Mouse (Mus musculus) embryo, embryonic 9.5 days (tissue): ENCODE results near the gene Arhgef12.
A peak's percentile ranks its signal among the peaks of the same experiment; 100 is the strongest.
"Not testable (repeated sequence)": the region's sequence is repeated elsewhere in the genome, so short reads cannot be mapped to it uniquely, and the experiment has no call there.

Source experiments
- DNase-seq: peaks from one replicate; pipeline ENCODE4 v3.0.0-alpha.2; 2017; ENCODE audit errors: extremely low spot score

Arhgef12 gene

GRCm38 (mm10) chr9:43000595-43001250 is 106.3 kb downstream of the Arhgef12 start:
- no peak for DNase-seq

GRCm38 (mm10) chr9:43000070-43000469 is 107.0 kb downstream of the Arhgef12 start:
- peak; percentile 44 for DNase-seq

DNA sequence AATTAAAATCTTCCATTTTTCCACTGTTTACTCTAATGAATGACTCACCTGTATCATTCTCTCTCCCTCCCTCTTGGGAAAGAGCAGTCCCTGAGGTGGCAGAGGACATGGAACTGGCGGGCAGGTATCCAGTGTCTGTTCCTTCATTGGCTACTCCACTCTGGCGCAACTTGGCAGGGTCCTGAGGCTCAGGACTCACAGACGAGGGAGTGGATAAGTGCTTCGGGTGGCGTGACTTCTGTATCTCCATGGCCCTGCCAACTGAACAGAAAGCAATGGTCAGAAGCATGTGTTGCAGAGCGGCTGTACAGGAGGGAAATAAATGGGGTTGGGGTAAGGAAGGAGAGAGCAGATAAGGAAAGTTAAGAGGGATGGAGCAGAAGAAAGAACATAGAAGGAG is 109.5 kb downstream of the Arhgef12 start:
- DNase-seq = no peak

DNA sequence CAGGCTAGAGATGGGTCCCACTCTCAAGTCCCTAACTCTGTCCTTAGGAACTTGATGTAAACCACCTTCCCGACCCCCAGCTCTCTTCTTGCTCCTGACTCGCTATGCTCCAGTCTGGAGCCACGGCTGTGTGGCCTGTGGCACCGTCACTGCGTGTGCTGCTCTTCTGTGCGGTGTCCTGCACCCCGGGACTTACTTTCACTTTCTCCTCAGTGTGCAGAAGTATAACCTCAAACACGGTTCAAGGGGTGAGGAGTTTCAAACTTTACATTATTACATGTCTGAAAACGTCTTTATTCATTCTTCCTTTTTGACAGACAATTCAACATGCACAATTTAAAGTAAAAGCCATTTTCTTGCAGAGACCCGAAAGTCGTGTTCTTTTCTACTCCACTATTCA is 111.7 kb downstream of the Arhgef12 start:
- no peak for DNase-seq

- DNase-seq = no peak
Measured at GRCm38 (mm10) chr9:42994708-42995107, 112.3 kb downstream of the Arhgef12 start.

- DNase-seq = no peak
Measured at GRCm38 (mm10) chr9:42993659-42994058, 113.4 kb downstream of the Arhgef12 start.

DNA sequence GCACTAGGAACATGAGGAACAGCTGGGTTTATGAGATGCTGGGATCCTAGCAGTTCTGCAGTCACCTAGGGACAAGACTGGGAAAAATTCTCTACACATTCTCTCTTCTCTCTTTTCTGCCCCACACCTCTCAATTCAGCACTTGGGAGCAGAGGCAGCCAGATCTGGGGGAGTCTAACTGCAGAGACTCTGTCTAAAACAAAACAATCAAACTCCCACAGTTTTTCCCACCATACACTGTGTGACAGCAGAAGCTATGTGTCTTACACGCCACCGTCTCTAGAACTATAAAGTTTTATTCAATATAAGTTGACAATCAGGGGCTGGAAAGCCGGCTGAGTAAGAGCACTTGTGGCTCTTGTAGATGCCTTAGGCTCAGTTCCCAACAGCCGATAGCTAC is 119.1 kb downstream of the Arhgef12 start:
- no peak for DNase-seq

DNA sequence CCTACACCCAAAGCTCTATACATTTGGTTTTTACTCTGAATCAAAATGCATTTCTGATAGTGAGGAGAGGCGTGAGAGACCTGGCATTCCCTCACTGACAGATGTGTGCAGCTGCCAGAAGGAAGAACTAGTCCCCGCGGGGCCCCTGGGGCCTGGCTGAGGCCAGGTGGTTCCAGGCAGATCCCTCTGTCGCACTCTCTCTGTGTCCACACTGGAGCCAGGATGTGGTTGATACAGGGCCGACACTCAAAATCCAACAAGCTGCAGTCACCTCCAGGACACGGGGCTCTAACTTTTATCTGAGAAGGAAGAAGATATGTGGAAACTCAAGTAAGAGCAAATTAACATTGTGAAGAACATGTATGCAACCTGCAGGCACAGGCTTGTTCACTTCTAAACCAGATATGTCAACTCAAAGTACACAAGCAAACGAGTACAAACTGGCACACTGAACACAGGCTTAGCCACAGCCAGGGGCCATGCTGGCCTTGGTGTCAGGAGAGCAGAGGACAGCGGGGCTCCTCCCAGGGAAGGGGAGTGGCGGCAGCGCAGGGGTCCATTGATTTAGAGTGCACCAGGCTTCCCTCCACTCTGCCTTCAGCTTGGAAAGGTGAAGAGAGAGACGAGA is 138.0 kb downstream of the Arhgef12 start:
- DNase-seq = no peak

GRCm38 (mm10) chr9:42967731-42968130 is 139.3 kb downstream of the Arhgef12 start:
- DNase-seq = no peak

DNA sequence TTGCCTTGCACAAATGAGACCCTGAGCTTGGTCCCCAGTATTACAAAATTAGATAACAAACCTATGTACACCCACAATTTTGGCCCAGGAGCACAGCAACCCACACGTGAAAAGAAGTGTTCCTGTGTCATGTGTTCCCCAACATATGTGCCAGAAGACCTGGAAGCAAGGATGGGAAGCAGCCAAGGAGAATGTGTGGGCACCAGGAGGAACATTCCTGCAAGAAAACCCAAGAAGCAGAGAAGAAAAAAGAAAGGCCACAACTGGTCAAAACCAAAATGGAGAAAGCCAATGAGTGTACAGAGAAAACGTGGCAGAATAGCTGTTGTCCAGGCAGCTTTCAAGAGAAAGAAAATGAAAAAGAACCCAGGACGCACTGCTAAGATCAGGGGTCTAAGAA is 142.2 kb downstream of the Arhgef12 start:
- not testable (repeated sequence) for DNase-seq

DNA sequence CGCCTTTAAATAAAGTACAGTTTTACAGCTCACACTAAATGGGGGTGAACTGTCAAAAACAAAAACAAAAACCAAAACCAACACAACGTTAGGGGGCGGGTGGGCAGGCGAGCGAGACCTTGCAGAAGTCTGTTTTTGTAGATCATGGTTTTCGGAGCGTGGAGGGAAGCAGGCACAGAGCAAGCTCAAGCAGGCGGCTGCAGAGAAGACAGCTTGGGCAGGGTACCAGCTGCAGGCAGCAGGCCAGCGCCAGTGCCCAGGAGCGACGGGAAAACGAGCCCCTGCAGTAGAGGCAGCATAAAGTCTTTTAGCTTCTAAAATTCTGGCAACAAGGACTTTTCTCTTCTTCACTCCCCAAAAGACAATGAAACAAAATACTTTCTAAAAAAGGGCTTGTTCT is 142.7 kb downstream of the Arhgef12 start:
- no peak for DNase-seq

DNA sequence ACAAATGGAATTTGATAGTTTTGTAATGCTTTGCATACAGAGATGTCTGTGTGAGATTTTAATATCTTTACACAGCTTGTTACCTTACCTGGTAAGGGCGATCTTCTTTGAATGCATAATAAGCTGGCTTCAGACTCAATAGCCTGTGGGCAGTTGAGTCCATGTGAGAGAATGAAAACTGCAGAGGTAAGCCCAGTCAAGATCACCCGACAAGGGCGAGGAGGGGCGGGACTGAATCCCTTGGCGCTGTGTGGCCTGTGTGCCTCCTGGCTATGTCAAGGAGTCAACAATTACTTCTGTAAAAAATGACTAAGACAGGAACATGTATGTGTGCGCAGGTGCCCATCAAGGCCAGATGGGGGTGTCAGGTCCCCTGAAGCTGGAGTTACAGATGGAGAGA is 144.5 kb downstream of the Arhgef12 start:
- no peak for DNase-seq

GRCm38 (mm10) chr9:42958401-42958800 is 148.6 kb downstream of the Arhgef12 start:
- no peak for DNase-seq

DNA sequence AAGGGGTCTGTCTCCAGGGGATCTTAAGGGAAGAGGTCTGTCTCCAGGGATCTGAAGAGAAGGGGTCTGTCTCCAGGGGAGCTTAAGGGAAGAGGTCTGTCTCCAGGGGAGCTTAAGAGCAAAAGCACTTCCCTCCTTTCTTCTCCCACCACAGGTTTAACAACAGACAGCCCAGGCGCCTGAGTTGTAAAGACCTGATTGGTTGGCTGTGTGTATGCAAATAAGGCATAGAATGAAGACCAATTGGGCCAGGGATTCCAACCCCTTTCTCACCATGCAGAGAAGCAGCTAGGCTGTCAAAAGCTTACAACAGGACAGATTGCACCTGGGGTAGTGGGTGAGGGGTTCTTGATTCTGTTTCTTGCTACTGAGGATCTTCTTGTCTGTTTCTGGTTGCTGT is 158.7 kb downstream of the Arhgef12 start:
- DNase-seq = no peak

DNA sequence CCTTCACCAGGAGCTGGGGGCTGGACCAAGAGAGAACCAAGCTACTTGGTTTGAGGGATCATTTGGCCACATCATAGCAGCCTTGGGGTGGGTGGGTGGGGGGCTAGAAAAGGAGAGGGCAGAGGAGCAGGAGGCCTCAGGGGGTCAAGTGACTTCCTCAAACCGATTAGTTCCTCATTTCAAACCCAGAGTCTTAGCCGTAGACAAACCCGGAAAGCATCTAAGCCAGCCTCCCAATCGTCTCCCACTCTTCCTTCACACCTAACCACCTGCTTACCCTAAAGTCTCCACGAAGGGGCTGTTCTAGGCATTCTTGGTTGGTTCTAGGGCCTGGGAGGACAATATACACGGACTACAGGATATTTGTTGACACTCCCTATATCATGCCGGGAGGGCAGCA is 161.9 kb downstream of the Arhgef12 start:
- DNase-seq = no peak

DNA sequence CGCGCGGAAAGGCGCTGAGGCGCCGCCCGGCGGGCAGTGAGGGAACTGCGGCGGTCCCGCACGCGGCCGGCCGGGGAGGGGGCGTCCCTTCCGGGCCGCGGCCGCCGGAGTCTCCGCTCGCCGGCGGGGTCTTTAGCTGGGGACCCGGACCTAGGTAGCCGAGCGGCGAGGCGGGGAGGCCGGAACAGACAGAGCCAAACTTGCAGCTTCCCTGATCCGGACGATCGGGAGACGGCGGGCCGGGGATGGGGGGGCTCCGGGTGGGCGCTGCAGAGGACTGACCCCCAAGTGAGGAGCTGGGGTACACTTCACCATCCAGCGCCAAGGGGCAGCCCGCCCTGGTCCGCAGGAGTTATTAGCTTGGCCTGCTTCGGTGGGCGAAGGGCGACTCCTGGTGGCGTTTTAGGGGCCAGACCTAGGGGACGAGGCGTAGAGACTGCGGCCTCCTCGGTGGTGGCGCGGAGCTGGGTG is 162.5 kb downstream of the Arhgef12 start:
- peak; percentile 95 for DNase-seq

DNA sequence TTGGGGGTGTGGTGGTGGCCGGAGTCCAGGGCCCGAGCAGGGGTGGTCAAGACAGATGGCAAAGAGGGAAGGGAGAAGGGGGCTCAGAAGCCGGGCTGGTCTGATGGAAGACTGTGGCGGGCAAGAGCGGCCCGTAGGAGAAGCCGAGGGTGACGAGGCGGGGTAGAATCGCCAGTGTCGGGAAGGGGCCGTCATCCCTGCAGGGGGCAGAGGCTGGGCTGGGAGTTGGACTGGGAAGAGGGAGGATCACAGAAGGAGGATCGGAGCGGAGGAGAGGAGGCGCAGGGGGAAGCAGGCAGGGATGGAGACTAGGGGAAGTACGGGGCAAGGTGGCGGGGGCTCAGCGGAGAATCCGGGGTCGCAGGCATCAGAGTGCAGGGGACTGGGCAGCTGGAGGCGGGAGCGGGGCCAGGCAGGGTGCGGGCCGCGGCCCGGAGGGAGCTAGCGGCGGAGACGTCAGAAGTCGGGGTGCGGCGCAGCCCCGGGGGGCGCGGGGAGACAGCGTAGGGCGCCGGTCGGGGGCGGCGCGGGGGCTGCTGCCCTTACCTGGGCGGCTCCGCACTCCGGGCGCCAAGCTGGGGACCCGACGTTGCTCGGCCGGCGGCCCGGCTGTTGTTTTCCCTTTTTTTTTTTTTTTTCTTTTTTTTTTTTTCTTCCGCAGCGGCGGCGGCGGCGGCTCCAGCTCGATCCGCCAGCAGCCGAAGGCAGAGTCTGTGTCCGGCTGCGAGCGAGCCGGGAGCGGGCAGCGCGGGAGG is 163.1 kb downstream of the Arhgef12 start, which contains the start of gene Grik4:
Grik4 (minus strand) TSS at position 713 of the 755 bp plus-strand sequence.
- DNase-seq = peak; percentile 72

DNA sequence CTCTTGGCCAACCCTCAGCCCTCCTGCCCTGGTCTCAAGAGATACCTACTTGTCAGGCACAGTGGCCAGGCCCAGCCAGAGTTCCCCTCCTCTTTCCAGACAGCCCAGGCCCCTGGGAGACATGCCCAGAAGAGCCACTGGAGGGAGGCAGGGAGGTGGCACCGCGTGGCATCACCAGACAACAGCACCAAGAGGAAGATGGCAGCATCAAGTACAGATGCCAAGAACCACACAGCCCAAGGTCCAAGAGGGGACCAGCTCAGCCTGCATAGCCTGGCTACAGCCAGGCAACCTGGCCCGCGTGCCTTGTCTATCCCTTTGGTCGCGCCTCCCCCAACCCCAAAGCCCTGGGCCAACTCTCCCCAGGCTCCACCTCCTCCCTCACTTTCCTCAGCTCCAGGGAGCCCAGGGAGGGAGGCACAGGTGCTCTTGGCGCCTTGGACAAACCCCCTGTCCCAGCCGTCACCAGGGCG is 163.9 kb downstream of the Arhgef12 start:
- peak; percentile 40 for DNase-seq

DNA sequence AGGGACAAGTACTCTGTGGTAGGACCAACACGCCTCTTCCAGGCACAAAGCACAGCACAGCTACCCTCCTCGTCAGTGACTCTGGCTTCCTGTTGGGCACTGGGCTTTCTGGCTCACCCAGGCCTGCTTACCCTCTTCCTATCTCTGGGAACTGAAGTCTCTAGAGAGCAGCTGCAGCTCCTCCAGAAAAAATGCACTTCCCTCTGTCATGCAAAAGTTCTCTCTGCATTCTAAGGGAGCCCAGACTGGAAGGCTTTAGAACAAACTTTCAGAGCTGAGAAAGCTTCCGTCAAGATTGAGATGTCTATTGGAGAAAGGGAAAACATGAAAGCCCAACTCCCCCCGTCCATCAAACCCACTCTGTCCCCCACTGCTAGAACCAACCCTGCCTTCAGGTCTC is 164.9 kb downstream of the Arhgef12 start:
- no peak for DNase-seq

- no peak for DNase-seq
Measured at GRCm38 (mm10) chr9:42932146-42932545, 174.9 kb downstream of the Arhgef12 start.

- DNase-seq = peak; percentile 25
Measured at GRCm38 (mm10) chr9:42927498-42927897, 179.5 kb downstream of the Arhgef12 start.

- no peak for DNase-seq
Measured at GRCm38 (mm10) chr9:42926564-42926963, 180.5 kb downstream of the Arhgef12 start.

DNA sequence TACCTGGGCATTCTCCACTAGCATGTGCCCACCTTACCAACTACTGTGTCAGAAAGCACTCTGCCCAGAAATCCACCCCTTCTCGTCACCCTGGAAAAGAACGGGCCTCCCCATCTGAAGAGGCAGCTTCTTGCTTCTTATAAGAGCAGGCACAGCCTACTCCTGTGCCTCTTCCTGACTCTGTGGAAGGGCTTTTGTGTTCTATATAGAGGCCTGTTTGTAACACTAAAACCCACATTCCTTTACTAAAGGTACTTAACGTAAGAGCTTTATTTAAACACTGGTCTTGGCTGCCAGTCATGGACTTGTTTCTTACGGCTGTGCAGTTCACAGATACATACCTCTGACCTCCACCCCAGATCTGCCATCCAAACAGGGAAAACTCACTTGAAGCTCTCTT is 185.2 kb downstream of the Arhgef12 start:
- no peak for DNase-seq
